Mouse (Mus musculus) heart, embryonic 11.5 days (tissue): ENCODE data around the gene H60c. TPM values are rescaled to one million over a fixed set of nuclear protein-coding genes. Genes with fewer than 3 reads are reported as not detected.

Experiments used
- ATAC-seq: fragments of 200-750 bp; cut with Nextera tagmentation; replicated peaks from 2 replicates; pipeline ENCODE4 v1.8.0; 2017; ENCODE audit warnings: moderate library complexity; ENCODE audit not compliant: insufficient number of reproducible peaks, low FRiP score, low TSS enrichment
- H3K27ac ChIP-seq: fragments of 300-500 bp; sonication (generic); 2 replicates; pipeline ENCODE4 v1.5.1; 2014; ENCODE audit warnings: mild to moderate bottlenecking, low read depth, low read length
- H3K27me3 ChIP-seq: fragments of 300-500 bp; sonication (generic); 2 replicates; pipeline ENCODE4 v1.6.1; 2014; ENCODE audit warnings: mild to moderate bottlenecking, low read length, mixed read lengths; ENCODE audit not compliant: control insufficient read depth, insufficient read depth
- H3K36me3 ChIP-seq: fragments of 300-500 bp; sonication (generic); 2 replicates; pipeline ENCODE4 v1.6.1; 2014; ENCODE audit warnings: mild to moderate bottlenecking, low read length, moderate library complexity, mixed read lengths; ENCODE audit not compliant: control insufficient read depth, insufficient read depth
- H3K4me1 ChIP-seq: fragments of 300-500 bp; sonication (generic); 2 replicates; pipeline ENCODE4 v1.6.1; 2014; ENCODE audit warnings: low read length; ENCODE audit not compliant: control insufficient read depth, insufficient read depth
- H3K4me2 ChIP-seq: fragments of 300-500 bp; sonication (generic); 2 replicates; pipeline ENCODE4 v1.6.1; 2014; ENCODE audit warnings: mild to moderate bottlenecking, moderate library complexity
- H3K4me3 ChIP-seq: fragments of 300-500 bp; sonication (generic); 2 replicates; pipeline ENCODE4 v1.5.1; 2014; ENCODE audit warnings: low read depth, low read length
- H3K9ac ChIP-seq: fragments of 300-500 bp; sonication (generic); 2 replicates; pipeline ENCODE4 v1.6.1; 2014; ENCODE audit warnings: mild to moderate bottlenecking, low read depth, low read length, moderate library complexity
- H3K9me3 ChIP-seq: fragments of 300-500 bp; sonication (generic); replicated peaks from 2 replicates; pipeline ENCODE4 v1.6.1; 2016; ENCODE audit warnings: low read length; ENCODE audit not compliant: control insufficient read depth
- WGBS: fragments of 180-500 bp; shearing (Covaris S2); extraction: QIAGEN DNeasy Blood & Tissue Kit; methylation state at CpG from one replicate; pipeline ENCODE4 v1.1.7; 2014; ENCODE audit not compliant: insufficient replicate concordance; 5-methylcytosine and 5-hydroxymethylcytosine counted together
- polyA plus RNA-seq: library from polyadenylated mRNA; unstranded; fragments of >200 nt; fragmentation: Nextera tagmentation; extraction: Ambion mirVana; gene quantifications from 2 replicates; pipeline ENCODE4 v1.2.1, GENCODE M21; 2014

Gene H60c
- not detected in 2 replicates for polyA plus RNA-seq

- H3K9ac ChIP-seq = no peak within 1 kb of the TSS
- no peak for ATAC-seq
- no peaks in the 10 kb centered on the region for H3K4me1 ChIP-seq
- no peak within 1 kb of the TSS for H3K27ac ChIP-seq
- no peaks in the 10 kb centered on the region for H3K27me3 ChIP-seq
- no peaks in the 10 kb centered on the region for H3K36me3 ChIP-seq
- H3K4me2 ChIP-seq = no peak within 1 kb of the TSS
- H3K4me3 ChIP-seq = no peak within 1 kb of the TSS
- WGBS = 75% methylated on average over 8 of the region's 8 CpGs
- H3K9me3 ChIP-seq = no peaks in the 10 kb centered on the region
Measured at GRCm38 (mm10) chr10:3267671-3268070, at the start of gene H60c. TSS of gene H60c (minus strand) at chr10:3267771.

- H3K4me1 ChIP-seq = no peaks in the 10 kb centered on the region
- no peak overlapping the region for H3K4me3 ChIP-seq
- H3K36me3 ChIP-seq = no peaks in the 10 kb centered on the region
- no peak overlapping the region for H3K9ac ChIP-seq
- H3K9me3 ChIP-seq = no peaks in the 10 kb centered on the region
- ATAC-seq = no peak
- 80% methylated on average over 1 of the region's 1 CpGs for WGBS
- H3K27me3 ChIP-seq = no peaks in the 10 kb centered on the region
- no peak overlapping the region for H3K27ac ChIP-seq
- H3K4me2 ChIP-seq = no peak overlapping the region
Measured at GRCm38 (mm10) chr10:3308821-3309206, 41.2 kb upstream of the H60c start.

- 72% methylated on average over 4 of the region's 4 CpGs for WGBS
- Histone ChIP-seq H3K4me2 (no peak overlapping the region), H3K9me3 (no peaks in the 10 kb centered on the region), H3K27ac (no peak overlapping the region), H3K4me3 (no peak overlapping the region), H3K27me3 (no peaks in the 10 kb centered on the region), H3K36me3 (no peaks in the 10 kb centered on the region), H3K9ac (no peak overlapping the region), H3K4me1 (no peaks in the 10 kb centered on the region)
- ATAC-seq = no peak
Measured at GRCm38 (mm10) chr10:3308180-3308820, 40.7 kb upstream of the H60c start.

- Histone ChIP-seq H3K36me3 (no peaks in the 10 kb centered on the region), H3K27me3 (no peaks in the 10 kb centered on the region), H3K9ac (no peak overlapping the region), H3K27ac (no peak overlapping the region), H3K4me3 (no peak overlapping the region), H3K4me1 (no peaks in the 10 kb centered on the region), H3K4me2 (no peak overlapping the region), H3K9me3 (no peaks in the 10 kb centered on the region)
- 50% methylated on average over 2 of the region's 2 CpGs for whole genome bisulfite sequencing
- no peak for ATAC-seq
Measured at GRCm38 (mm10) chr10:3307752-3308151, 40.2 kb upstream of the H60c start.

GRCm38 (mm10) chr10:3293969-3294368, 26.4 kb upstream of the H60c start:
- Histone ChIP-seq H3K9ac (no peak overlapping the region), H3K9me3 (no peaks in the 10 kb centered on the region), H3K4me1 (no peaks in the 10 kb centered on the region), H3K4me2 (no peak overlapping the region), H3K36me3 (no peaks in the 10 kb centered on the region), H3K27ac (no peak overlapping the region), H3K27me3 (no peaks in the 10 kb centered on the region), H3K4me3 (no peak overlapping the region)
- WGBS = 51% methylated on average over 2 of the region's 2 CpGs
- no peak for ATAC-seq

- no peak for ATAC-seq
- H3K4me3 ChIP-seq = no peak overlapping the region
- 76% methylated on average over 2 of the region's 2 CpGs for WGBS
- no peak overlapping the region for H3K9ac ChIP-seq
- H3K4me2 ChIP-seq = no peak overlapping the region
- no peak overlapping the region for H3K27ac ChIP-seq
- no peaks in the 10 kb centered on the region for H3K9me3 ChIP-seq
- no peaks in the 10 kb centered on the region for H3K27me3 ChIP-seq
- no peaks in the 10 kb centered on the region for H3K4me1 ChIP-seq
- no peaks in the 10 kb centered on the region for H3K36me3 ChIP-seq
Measured at GRCm38 (mm10) chr10:3281047-3281446, 13.5 kb upstream of the H60c start.

- WGBS = 71% methylated on average over 3 of the region's 3 CpGs
- Histone ChIP-seq H3K27ac (no peak overlapping the region), H3K4me2 (no peak overlapping the region), H3K9me3 (no peaks in the 10 kb centered on the region), H3K4me3 (no peak overlapping the region), H3K36me3 (no peaks in the 10 kb centered on the region), H3K9ac (no peak overlapping the region), H3K4me1 (no peaks in the 10 kb centered on the region), H3K27me3 (no peaks in the 10 kb centered on the region)
- no peak for ATAC-seq
Measured at GRCm38 (mm10) chr10:3274065-3274464, 6.5 kb upstream of the H60c start.

GRCm38 (mm10) chr10:3271036-3271435, 3.5 kb upstream of the H60c start:
- ATAC-seq = no peak
- Histone ChIP-seq H3K27ac (no peak overlapping the region), H3K9ac (no peak overlapping the region), H3K4me2 (no peak overlapping the region), H3K4me1 (no peaks in the 10 kb centered on the region), H3K9me3 (no peaks in the 10 kb centered on the region), H3K4me3 (no peak overlapping the region), H3K27me3 (no peaks in the 10 kb centered on the region), H3K36me3 (no peaks in the 10 kb centered on the region)
- WGBS = 65% methylated on average over 4 of the region's 4 CpGs

- Histone ChIP-seq H3K27ac (no peak overlapping the region), H3K4me3 (no peak overlapping the region), H3K9me3 (no peaks in the 10 kb centered on the region), H3K4me1 (no peaks in the 10 kb centered on the region), H3K4me2 (no peak overlapping the region), H3K36me3 (no peaks in the 10 kb centered on the region), H3K27me3 (no peaks in the 10 kb centered on the region), H3K9ac (no peak overlapping the region)
- no peak for ATAC-seq
- 57% methylated on average over 2 of the region's 2 CpGs for WGBS
Measured at GRCm38 (mm10) chr10:3266729-3267128, 842 bp downstream of the H60c start.
